Mouse (Mus musculus): ENCODE measurements around the gene Gcc2. TPM values are rescaled to one million over a fixed set of nuclear protein-coding genes. Genes with fewer than 3 reads are reported as not detected.
"Not testable (repeated sequence)": the region's sequence is repeated elsewhere in the genome, so short reads cannot be mapped to it uniquely, and the experiment has no call there.

The Gcc2 gene
- total RNA-seq, 1 experiment from 2014 or later, result 75.5 TPM

GRCm38 (mm10) chr10:58294246-58294645 is 38.9 kb downstream of the Gcc2 start:
- ATAC-seq (replicated peaks in 1 of 2; ENCODE audit: insufficient read depth in 1 of 2, low FRiP score in 2 of 2, low TSS enrichment in 1 of 2, low read depth in 1 of 2, poor library complexity in 2 of 2, severe bottlenecking in 2 of 2), result no peak

GRCm38 (mm10) chr10:58295605-58296004 is 40.3 kb downstream of the Gcc2 start:
- no peak for ATAC-seq (replicated peaks in 1 of 2; ENCODE audit: insufficient read depth in 1 of 2, low FRiP score in 2 of 2, low TSS enrichment in 1 of 2, low read depth in 1 of 2, poor library complexity in 2 of 2, severe bottlenecking in 2 of 2)

GRCm38 (mm10) chr10:58304996-58305395 is 49.7 kb downstream of the Gcc2 start:
- no peak for ATAC-seq (replicated peaks in 1 of 2; ENCODE audit: insufficient read depth in 1 of 2, low FRiP score in 2 of 2, low TSS enrichment in 1 of 2, low read depth in 1 of 2, poor library complexity in 2 of 2, severe bottlenecking in 2 of 2)

GRCm38 (mm10) chr10:58306897-58307296 is 51.6 kb downstream of the Gcc2 start:
- no peak for ATAC-seq (replicated peaks in 1 of 2; ENCODE audit: insufficient read depth in 1 of 2, low FRiP score in 2 of 2, low TSS enrichment in 1 of 2, low read depth in 1 of 2, poor library complexity in 2 of 2, severe bottlenecking in 2 of 2)

GRCm38 (mm10) chr10:58310791-58311190 is 55.5 kb downstream of the Gcc2 start:
- ATAC-seq (replicated peaks in 1 of 2; ENCODE audit: insufficient read depth in 1 of 2, low FRiP score in 2 of 2, low TSS enrichment in 1 of 2, low read depth in 1 of 2, poor library complexity in 2 of 2, severe bottlenecking in 2 of 2), result no peak

- ATAC-seq (replicated peaks in 1 of 2; ENCODE audit: insufficient read depth in 1 of 2, low FRiP score in 2 of 2, low TSS enrichment in 1 of 2, low read depth in 1 of 2, poor library complexity in 2 of 2, severe bottlenecking in 2 of 2), result no peak
Observed at GRCm38 (mm10) chr10:58312887-58313286, 57.6 kb downstream of the Gcc2 start.

GRCm38 (mm10) chr10:58320881-58321280 is 65.6 kb downstream of the Gcc2 start:
- ATAC-seq (replicated peaks in 1 of 2; ENCODE audit: insufficient read depth in 1 of 2, low FRiP score in 2 of 2, low TSS enrichment in 1 of 2, low read depth in 1 of 2, poor library complexity in 2 of 2, severe bottlenecking in 2 of 2), result no peak

- ATAC-seq (replicated peaks in 1 of 2; ENCODE audit: insufficient read depth in 1 of 2, low FRiP score in 2 of 2, low TSS enrichment in 1 of 2, low read depth in 1 of 2, poor library complexity in 2 of 2, severe bottlenecking in 2 of 2), result peak in 1 of 2 experiments; percentile 22; a peak in 2 of 4 replicates
Observed at GRCm38 (mm10) chr10:58322361-58323027, 67.2 kb downstream of the Gcc2 start.

GRCm38 (mm10) chr10:58323028-58323991 is 68.0 kb downstream of the Gcc2 start, which contains the start of gene Lims1:
TSS of gene Lims1 (plus strand) at chr10:58323466.
- ATAC-seq (replicated peaks in 1 of 2; ENCODE audit: insufficient read depth in 1 of 2, low FRiP score in 2 of 2, low TSS enrichment in 1 of 2, low read depth in 1 of 2, poor library complexity in 2 of 2, severe bottlenecking in 2 of 2), result peak; percentile 84 to 91

- no peak for ATAC-seq (replicated peaks in 1 of 2; ENCODE audit: insufficient read depth in 1 of 2, low FRiP score in 2 of 2, low TSS enrichment in 1 of 2, low read depth in 1 of 2, poor library complexity in 2 of 2, severe bottlenecking in 2 of 2)
Observed at GRCm38 (mm10) chr10:58326271-58326670, 71.0 kb downstream of the Gcc2 start.

- not testable (repeated sequence) for ATAC-seq (replicated peaks in 1 of 2; ENCODE audit: insufficient read depth in 1 of 2, low FRiP score in 2 of 2, low TSS enrichment in 1 of 2, low read depth in 1 of 2, poor library complexity in 2 of 2, severe bottlenecking in 2 of 2)
Observed at GRCm38 (mm10) chr10:58327836-58328235, 72.5 kb downstream of the Gcc2 start.

GRCm38 (mm10) chr10:58328517-58329108 is 73.3 kb downstream of the Gcc2 start:
- ATAC-seq (replicated peaks in 1 of 2; ENCODE audit: insufficient read depth in 1 of 2, low FRiP score in 2 of 2, low TSS enrichment in 1 of 2, low read depth in 1 of 2, poor library complexity in 2 of 2, severe bottlenecking in 2 of 2), result 0 out of 4 replicates have a peak, but pooled peaks of 1 of the 2 experiments have one; percentile 33

GRCm38 (mm10) chr10:58330635-58331034 is 75.3 kb downstream of the Gcc2 start:
- no peak for ATAC-seq (replicated peaks in 1 of 2; ENCODE audit: insufficient read depth in 1 of 2, low FRiP score in 2 of 2, low TSS enrichment in 1 of 2, low read depth in 1 of 2, poor library complexity in 2 of 2, severe bottlenecking in 2 of 2)

GRCm38 (mm10) chr10:58331741-58332140 is 76.4 kb downstream of the Gcc2 start:
- no peak for ATAC-seq (replicated peaks in 1 of 2; ENCODE audit: insufficient read depth in 1 of 2, low FRiP score in 2 of 2, low TSS enrichment in 1 of 2, low read depth in 1 of 2, poor library complexity in 2 of 2, severe bottlenecking in 2 of 2)

- no peak for ATAC-seq (replicated peaks in 1 of 2; ENCODE audit: insufficient read depth in 1 of 2, low FRiP score in 2 of 2, low TSS enrichment in 1 of 2, low read depth in 1 of 2, poor library complexity in 2 of 2, severe bottlenecking in 2 of 2)
Observed at GRCm38 (mm10) chr10:58333414-58333813, 78.1 kb downstream of the Gcc2 start.

GRCm38 (mm10) chr10:58336156-58336555 is 80.9 kb downstream of the Gcc2 start:
- ATAC-seq (replicated peaks in 1 of 2; ENCODE audit: insufficient read depth in 1 of 2, low FRiP score in 2 of 2, low TSS enrichment in 1 of 2, low read depth in 1 of 2, poor library complexity in 2 of 2, severe bottlenecking in 2 of 2), result no peak

GRCm38 (mm10) chr10:58337091-58337490 is 81.8 kb downstream of the Gcc2 start:
- ATAC-seq (replicated peaks in 1 of 2; ENCODE audit: insufficient read depth in 1 of 2, low FRiP score in 2 of 2, low TSS enrichment in 1 of 2, low read depth in 1 of 2, poor library complexity in 2 of 2, severe bottlenecking in 2 of 2), result not testable (repeated sequence)

- no peak for ATAC-seq (replicated peaks in 1 of 2; ENCODE audit: insufficient read depth in 1 of 2, low FRiP score in 2 of 2, low TSS enrichment in 1 of 2, low read depth in 1 of 2, poor library complexity in 2 of 2, severe bottlenecking in 2 of 2)
Observed at GRCm38 (mm10) chr10:58338590-58338989, 83.3 kb downstream of the Gcc2 start.

Data from hematopoietic stem cell, adult 5-6 weeks (primary cell).